8 mouse cellular contexts compared by ENCODE assay signal in genomic region chr15:96283920-96284431, GRCm38 (mm10). TPM values are rescaled to one million over a fixed set of nuclear protein-coding genes. Genes with fewer than 3 reads are reported as not detected.
DNase-seq lines count a peak whose midpoint lies in the region; ATAC-seq and TF ChIP-seq lines count a peak whose summit lies in the region.

No protein-coding gene starts in this region.

- peak; percentile 24 for TF ChIP-seq RAD21 in CH12.LX (IDR thresholded peaks at IDR 0.05; ENCODE audit: low read depth, low read length)

- TF ChIP-seq POLR2A in CH12.LX (IDR thresholded peaks at IDR 0.05; ENCODE audit: low read depth, low read length), result no peak; the same call in 1 of the 2 replicates

- TF ChIP-seq CTCF in CH12.LX (conservative IDR thresholded peaks at IDR 0.05 in 1 of 2, IDR thresholded peaks at IDR 0.05 in 1 of 2; ENCODE audit: low read depth in 2 of 2, low read length in 2 of 2), result peak in 1 of 2 experiments; percentile 44; a peak in 2 of 4 replicates
- TF ChIP-seq CTCF in heart, postnatal 0 days (IDR thresholded peaks at IDR 0.05; ENCODE audit: low read depth), result peak; percentile 49
- TF ChIP-seq CTCF in lung, postnatal 0 days (IDR thresholded peaks at IDR 0.05), result peak; percentile 59

- H3K4me2 ChIP-seq in CH12.LX (ENCODE audit: insufficient read depth, low read depth, poor library complexity, severe bottlenecking), result peak overlapping the region; percentile 68
- H3K4me2 ChIP-seq in embryonic facial prominence, embryonic 15.5 days (replicated peaks), result peak overlapping the region; percentile 71
- H3K4me2 ChIP-seq in heart, postnatal 0 days (ENCODE audit: low read depth, low read length), result peak overlapping the region; percentile 73
- peak overlapping the region; percentile 68 for H3K4me2 ChIP-seq in lung, postnatal 0 days (replicated peaks; ENCODE audit: low read depth, low read length)

- peaks cover 39% of the 10 kb centered on the region for H3K79me2 ChIP-seq in CH12.LX (replicated peaks; ENCODE audit: control insufficient read depth, extremely low read depth, insufficient read depth, poor library complexity, severe bottlenecking)

- peak overlapping the region; percentile 73 to 83 (median 83) for H3K4me3 ChIP-seq in CH12.LX (replicated peaks in 1 of 3; ENCODE audit: low read depth in 2 of 3, low read length in 2 of 3, poor library complexity in 1 of 3)
- H3K4me3 ChIP-seq in embryonic facial prominence, embryonic 15.5 days (replicated peaks), result peak overlapping the region; percentile 84
- peak overlapping the region; percentile 93 for H3K4me3 ChIP-seq in heart, postnatal 0 days (ENCODE audit: low read depth, low read length)
- H3K4me3 ChIP-seq in lung, postnatal 0 days (ENCODE audit: low read depth, low read length), result peak overlapping the region; percentile 93

- peak overlapping the region; percentile 69 for H3K27ac ChIP-seq in CH12.LX (ENCODE audit: insufficient read depth, low read depth)
- H3K27ac ChIP-seq in embryonic facial prominence, embryonic 15.5 days (replicated peaks), result peak overlapping the region; percentile 100
- H3K27ac ChIP-seq in heart, postnatal 0 days (ENCODE audit: low read depth), result peak overlapping the region; percentile 100
- H3K27ac ChIP-seq in lung, postnatal 0 days (ENCODE audit: low read length), result peak overlapping the region; percentile 100

- TF ChIP-seq EP300 in CH12.LX (IDR thresholded peaks at IDR 0.05; ENCODE audit: low read length), result no peak
- TF ChIP-seq EP300 in heart, postnatal 0 days (IDR thresholded peaks at IDR 0.05; ENCODE audit: low read depth), result 0 out of 2 replicates have a peak, but pooled peaks have one; percentile 27
- TF ChIP-seq EP300 in lung, postnatal 0 days (IDR thresholded peaks at IDR 0.05), result no peak

- peaks cover 3 to 35% of the 10 kb centered on the region in 2 experiments; a peak in 2 of 4 replicates for H3K4me1 ChIP-seq in CH12.LX (ENCODE audit: control insufficient read depth in 1 of 2, insufficient read depth in 2 of 2)
- peaks cover 23% of the 10 kb centered on the region for H3K4me1 ChIP-seq in embryonic facial prominence, embryonic 15.5 days
- H3K4me1 ChIP-seq in heart, postnatal 0 days (ENCODE audit: control insufficient read depth, insufficient read depth), result peaks cover 17% of the 10 kb centered on the region
- H3K4me1 ChIP-seq in lung, postnatal 0 days (ENCODE audit: insufficient read depth, low read depth, low read length), result peaks cover 11% of the 10 kb centered on the region

- peak; percentile 65 for DNase-seq in CH12.LX (ENCODE audit: extremely low read depth)
- peak; percentile 26 for DNase-seq in adrenal gland, adult 8-10 months
- no peak for DNase-seq in heart, postnatal 0 days (ENCODE audit: low spot score)
- peak; percentile 46 to 67 for DNase-seq in kidney, postnatal 4 days
- peak; percentile 64 for DNase-seq in lung, postnatal 0 days (ENCODE audit: low spot score)
- DNase-seq in retina, postnatal 1 day, result peak; percentile 64
- no peak for DNase-seq in testis, postnatal 14 days (ENCODE audit: low spot score)

- H3K9ac ChIP-seq in CH12.LX (ENCODE audit: insufficient read depth, low read depth), result peak overlapping the region; percentile 94
- H3K9ac ChIP-seq in embryonic facial prominence, embryonic 15.5 days, result no peak overlapping the region
- H3K9ac ChIP-seq in heart, postnatal 0 days (replicated peaks; ENCODE audit: low read depth, low read length), result peak overlapping the region; percentile 97
- H3K9ac ChIP-seq in lung, postnatal 0 days (replicated peaks; ENCODE audit: low read depth), result peak overlapping the region; percentile 29; the same call in 1 of the 2 replicates

- H3K27me3 ChIP-seq in CH12.LX (replicated peaks), result no peaks in the 10 kb centered on the region
- no peaks in the 10 kb centered on the region for H3K27me3 ChIP-seq in embryonic facial prominence, embryonic 15.5 days
- no peaks in the 10 kb centered on the region for H3K27me3 ChIP-seq in heart, postnatal 0 days (ENCODE audit: control insufficient read depth, insufficient read depth, low read length)
- H3K27me3 ChIP-seq in lung, postnatal 0 days (replicated peaks; ENCODE audit: insufficient read depth, low read length), result no peaks in the 10 kb centered on the region

- H3K36me3 ChIP-seq in CH12.LX (replicated peaks in 1 of 2; ENCODE audit: control insufficient read depth in 1 of 2, insufficient read depth in 1 of 2, low read length in 1 of 2), result peaks cover 19 to 33% of the 10 kb centered on the region in 2 experiments
- H3K36me3 ChIP-seq in embryonic facial prominence, embryonic 15.5 days, result peaks cover 22% of the 10 kb centered on the region
- peaks cover 4% of the 10 kb centered on the region; the same call in 1 of the 2 replicates for H3K36me3 ChIP-seq in heart, postnatal 0 days (replicated peaks; ENCODE audit: control insufficient read depth, insufficient read depth, low read length)
- no peaks in the 10 kb centered on the region for H3K36me3 ChIP-seq in lung, postnatal 0 days (ENCODE audit: insufficient read depth, low read length)

- WGBS in embryonic facial prominence, embryonic 15.5 days, result 3% methylated on average over 11 of the region's 11 CpGs
- WGBS in heart, postnatal 0 days, result 3% methylated on average over 11 of the region's 11 CpGs
- 2% methylated on average over 11 of the region's 11 CpGs for WGBS in lung, postnatal 0 days

- in situ Hi-C loops in CH12.LX (cut with MboI; ENCODE audit: low pct_ligation_motif_present, low pct_unique_long_range_greater_than_20kb, low sequenced_read_pairs), result no loop called here

- no peak for ATAC-seq in embryonic facial prominence, embryonic 15.5 days (ENCODE audit: insufficient number of reproducible peaks, low FRiP score, low TSS enrichment, low read depth)
- ATAC-seq in heart, postnatal 0 days (ENCODE audit: insufficient read depth, low read depth), result no peak
- no peak for ATAC-seq in lung, postnatal 0 days

- H3K9me3 ChIP-seq in CH12.LX (replicated peaks; ENCODE audit: low read length), result peaks cover 10% of the 10 kb centered on the region
- no peaks in the 10 kb centered on the region for H3K9me3 ChIP-seq in embryonic facial prominence, embryonic 15.5 days (replicated peaks)
- no peaks in the 10 kb centered on the region for H3K9me3 ChIP-seq in heart, postnatal 0 days (replicated peaks; ENCODE audit: control insufficient read depth, low read length)
- no peaks in the 10 kb centered on the region for H3K9me3 ChIP-seq in lung, postnatal 0 days (ENCODE audit: low read length)

- dilution Hi-C loops in CH12.LX (cut with MboI; ENCODE audit: extremely low pct_ligation_motif_present, extremely low pct_unique_long_range_greater_than_20kb, low sequenced_read_pairs), result no loop called here

TF ChIP-seq in CH12.LX, 34 proteins besides CTCF, POLR2A, EP300 and RAD21 (continues in another document):
- TF ChIP-seq MAZ (IDR thresholded peaks at IDR 0.05; ENCODE audit: low read depth, low read length) (0 out of 2 replicates have a peak, but pooled peaks have one; percentile 66), ETS1 (conservative IDR thresholded peaks at IDR 0.05; ENCODE audit: low read depth, low read length) (no peak), JUND (conservative IDR thresholded peaks at IDR 0.05; ENCODE audit: low read depth, low read length) (no peak), TCF12 (IDR thresholded peaks at IDR 0.05; ENCODE audit: low read depth, low read length) (peak; percentile 33; the same call in 1 of the 2 replicates), ZKSCAN1 (IDR thresholded peaks at IDR 0.05; ENCODE audit: borderline replicate concordance, low read depth, low read length) (no peak), BHLHE40 (IDR thresholded peaks at IDR 0.05; ENCODE audit: low read depth, low read length) (no peak), KAT2A (IDR thresholded peaks at IDR 0.05; ENCODE audit: insufficient replicate concordance, low read length) (no peak), PAX5 (IDR thresholded peaks at IDR 0.05; ENCODE audit: low read length) (no peak), ELF1 (IDR thresholded peaks at IDR 0.05; ENCODE audit: low read depth, low read length) (peak; percentile 57), E2F4 (IDR thresholded peaks at IDR 0.05; ENCODE audit: insufficient replicate concordance, low read depth, low read length) (no peak), RCOR1 (conservative IDR thresholded peaks at IDR 0.05; ENCODE audit: low read depth, low read length) (no peak), HCFC1 (IDR thresholded peaks at IDR 0.05; ENCODE audit: low read depth, low read length) (no peak), UBTF (IDR thresholded peaks at IDR 0.05; ENCODE audit: low read depth, low read length) (no peak), MEF2A (IDR thresholded peaks at IDR 0.05; ENCODE audit: borderline replicate concordance, low read depth, low read length) (peak; percentile 37; the same call in 1 of the 2 replicates), NRF1 (IDR thresholded peaks at IDR 0.05; ENCODE audit: low read depth, low read length) (no peak), TBP (conservative IDR thresholded peaks at IDR 0.05; ENCODE audit: low read depth, low read length) (no peak; the same call in 1 of the 2 replicates), MAX (IDR thresholded peaks at IDR 0.05; ENCODE audit: low read length) (no peak), ZC3H11A (IDR thresholded peaks at IDR 0.05; ENCODE audit: low read depth, low read length) (no peak), USF2 (conservative IDR thresholded peaks at IDR 0.05; ENCODE audit: low read depth, low read length) (no peak), MYC (IDR thresholded peaks at IDR 0.05; ENCODE audit: low read depth, low read length) (0 out of 2 replicates have a peak, but pooled peaks have one; percentile 3), CHD1 (IDR thresholded peaks at IDR 0.05; ENCODE audit: low read depth, low read length) (no peak), CHD2 (IDR thresholded peaks at IDR 0.05; ENCODE audit: low read length) (no peak), ZNF384 (IDR thresholded peaks at IDR 0.05; ENCODE audit: low read depth, low read length) (no peak), NELFE (IDR thresholded peaks at IDR 0.05; ENCODE audit: low read depth, low read length) (0 out of 2 replicates have a peak, but pooled peaks have one; percentile 26), ZMIZ1 (IDR thresholded peaks at IDR 0.05; ENCODE audit: low read depth, low read length) (no peak), MXI1 (IDR thresholded peaks at IDR 0.05; ENCODE audit: low read depth, low read length) (peak; percentile 33; the same call in 1 of the 2 replicates)

RNA-seq across cellular contexts. Expression of gene Arid2, which starts 3.3 kb away (rescaled TPM):
- 11.8 and 11.9 TPM in 2 replicates for total RNA-seq in CH12.LX (2012; rRNA removed)
- total RNA-seq in CH12.LX (2014; rRNA removed), result 14.1 TPM in 2 replicates
- 10.8 and 13.3 TPM in 2 replicates for polyA plus RNA-seq in CH12.LX (2012; ENCODE audit: insufficient read length, low read depth)
- 10 to 100 TPM; 39.0 to 55.2 (median 46.1) TPM for total RNA-seq in adrenal gland, adult 8-10 months (2022)
- polyA plus RNA-seq in embryonic facial prominence, embryonic 15.5 days (2015; fragmentation: Nextera tagmentation; extraction: Ambion mirVana), result 21.3 and 22.8 TPM in 2 replicates
- 28.4 and 39.8 TPM in 2 replicates for total RNA-seq in heart, postnatal 0 days (2014; rRNA removed; ENCODE audit: low replicate concordance)
- 8.2 and 8.7 TPM in 2 replicates for polyA plus RNA-seq in heart, postnatal 0 days (2015; fragmentation: Nextera tagmentation; extraction: Ambion mirVana)
- polyA plus RNA-seq in lung, postnatal 0 days (2015; fragmentation: Nextera tagmentation; extraction: Ambion mirVana), result 15.3 and 15.7 TPM in 2 replicates

Comparison
In these comparisons a context has a peak if more than half of its experiments do, and no peak if none do; other contexts are left out.
1. DNase-seq: peak in CH12.LX (single experiment), adrenal gland, adult 8-10 months (single experiment), kidney, postnatal 4 days (2 of 2), lung, postnatal 0 days (single experiment) and retina, postnatal 1 day (single experiment); none in heart, postnatal 0 days (single experiment) and testis, postnatal 14 days (single experiment).
2. Peak in every context shown above with its lines, with median percentiles within 50 percentile points of each other: H3K27ac ChIP-seq, H3K4me2 ChIP-seq and H3K4me3 ChIP-seq.